Mouse (Mus musculus): ENCODE data around the gene Cenpl. TPM values are rescaled to one million over a fixed set of nuclear protein-coding genes. Genes with fewer than 3 reads are reported as not detected.

Cenpl gene
- polyA plus RNA-seq, 1 experiment from 2014 or later, result 12.5 TPM

DNA sequence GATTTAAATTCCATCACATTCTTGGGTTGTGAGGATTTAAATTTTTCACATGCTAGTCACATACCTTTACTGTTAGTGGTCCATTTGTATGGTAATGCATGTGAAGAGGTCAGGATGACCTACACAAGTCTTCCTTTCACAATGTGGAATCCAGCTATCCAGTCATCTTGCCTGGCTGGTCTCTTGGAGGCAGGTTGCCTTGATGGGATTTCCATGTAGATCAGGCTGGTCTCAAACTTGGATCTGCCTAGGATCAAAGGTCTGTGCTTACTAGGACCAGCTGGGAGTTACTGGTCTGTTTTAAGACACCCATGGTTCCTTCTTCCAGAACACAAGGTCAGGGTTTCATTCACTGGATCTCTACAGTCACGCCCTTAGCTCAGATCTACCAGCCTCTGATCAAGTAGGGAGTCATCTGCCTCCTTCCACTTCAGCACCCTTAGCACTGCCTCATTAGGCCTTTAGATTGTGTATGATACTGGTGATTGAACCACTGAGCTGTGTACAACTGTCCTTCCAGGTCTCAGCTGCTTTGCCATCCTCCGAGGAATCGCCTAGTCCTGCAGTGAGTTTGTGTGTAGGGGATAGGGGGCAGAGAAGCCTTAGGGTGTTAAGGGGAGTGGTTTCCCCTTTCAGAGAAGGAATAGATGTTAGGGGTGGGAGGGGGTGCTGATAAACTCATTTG lies 30.6 kb upstream of the Cenpl start:
- Histone ChIP-seq H3K27me3 (ENCODE audit: control insufficient read depth, insufficient read depth, low read length) (no peaks in the 10 kb centered on the region), H3K4me1 (ENCODE audit: control insufficient read depth, insufficient read depth, low read length) (peaks cover 16% of the 10 kb centered on the region), H3K9me3 (ENCODE audit: control insufficient read depth, low read length) (no peaks in the 10 kb centered on the region), H3K4me3 (replicated peaks; ENCODE audit: low read depth, low read length) (no peak overlapping the region), H3K9ac (replicated peaks; ENCODE audit: low read length) (no peak overlapping the region; the same call in 1 of the 2 replicates), H3K27ac (replicated peaks; ENCODE audit: low read depth, low read length) (peak overlapping the region; percentile 42; the same call in 1 of the 2 replicates), H3K4me2 (ENCODE audit: low read length) (no peak overlapping the region), H3K36me3 (ENCODE audit: control insufficient read depth, insufficient read depth, low read length) (peaks cover 74% of the 10 kb centered on the region)
- no peak; the same call in 1 of the 2 replicates for ATAC-seq (ENCODE audit: low FRiP score, low TSS enrichment)
- 17% methylated on average over 3 of the region's 3 CpGs for WGBS
- peak; percentile 44 for DNase-seq

DNA sequence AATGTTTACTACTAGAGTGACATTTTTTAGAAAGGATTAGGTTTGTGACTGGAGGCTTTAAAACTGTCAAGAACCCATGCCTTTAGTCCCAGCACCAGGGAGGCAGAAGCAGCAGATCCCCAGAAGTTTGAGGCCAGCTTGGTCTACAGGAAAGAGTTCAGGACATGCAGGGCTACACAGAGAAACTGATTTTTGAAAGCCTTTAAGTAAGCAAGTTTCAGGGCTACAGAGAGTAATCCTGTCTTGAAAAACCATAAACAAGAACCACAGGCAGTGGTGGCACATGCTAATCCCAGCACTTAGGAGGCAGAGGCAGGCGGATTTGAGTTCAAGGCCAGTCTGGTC lies 30.1 kb upstream of the Cenpl start:
- H3K9ac ChIP-seq (replicated peaks; ENCODE audit: low read length), result no peak overlapping the region; the same call in 1 of the 2 replicates
- DNase-seq, result no peak
- no peak for ATAC-seq (ENCODE audit: low FRiP score, low TSS enrichment)
- peaks cover 79% of the 10 kb centered on the region for H3K36me3 ChIP-seq (ENCODE audit: control insufficient read depth, insufficient read depth, low read length)
- peaks cover 16% of the 10 kb centered on the region for H3K4me1 ChIP-seq (ENCODE audit: control insufficient read depth, insufficient read depth, low read length)
- no peak overlapping the region for H3K27ac ChIP-seq (replicated peaks; ENCODE audit: low read depth, low read length)
- H3K27me3 ChIP-seq (ENCODE audit: control insufficient read depth, insufficient read depth, low read length), result no peaks in the 10 kb centered on the region
- H3K9me3 ChIP-seq (ENCODE audit: control insufficient read depth, low read length), result no peaks in the 10 kb centered on the region
- H3K4me3 ChIP-seq (replicated peaks; ENCODE audit: low read depth, low read length), result no peak overlapping the region
- WGBS, result 55% methylated on average over 1 of the region's 1 CpGs
- H3K4me2 ChIP-seq (ENCODE audit: low read length), result no peak overlapping the region

- H3K9ac ChIP-seq (replicated peaks; ENCODE audit: low read length), result no peak overlapping the region
- H3K27ac ChIP-seq (replicated peaks; ENCODE audit: low read depth, low read length), result no peak overlapping the region
- H3K4me2 ChIP-seq (ENCODE audit: low read length), result no peak overlapping the region
- peaks cover 16% of the 10 kb centered on the region for H3K4me1 ChIP-seq (ENCODE audit: control insufficient read depth, insufficient read depth, low read length)
- no peak for ATAC-seq (ENCODE audit: low FRiP score, low TSS enrichment)
- no peaks in the 10 kb centered on the region for H3K9me3 ChIP-seq (ENCODE audit: control insufficient read depth, low read length)
- no peak overlapping the region for H3K4me3 ChIP-seq (replicated peaks; ENCODE audit: low read depth, low read length)
- no peaks in the 10 kb centered on the region for H3K27me3 ChIP-seq (ENCODE audit: control insufficient read depth, insufficient read depth, low read length)
- DNase-seq, result no peak
- H3K36me3 ChIP-seq (ENCODE audit: control insufficient read depth, insufficient read depth, low read length), result peaks cover 83% of the 10 kb centered on the region
These were observed 29.7 kb upstream of the Cenpl start for GRCm38 (mm10) chr1:161040855-161041254.

GRCm38 (mm10) chr1:161041261-161042020 lies 29.1 kb upstream of the Cenpl start:
- no peaks in the 10 kb centered on the region for H3K27me3 ChIP-seq (ENCODE audit: control insufficient read depth, insufficient read depth, low read length)
- no peak overlapping the region for H3K9ac ChIP-seq (replicated peaks; ENCODE audit: low read length)
- no peak overlapping the region for H3K4me3 ChIP-seq (replicated peaks; ENCODE audit: low read depth, low read length)
- DNase-seq, result no peak
- H3K36me3 ChIP-seq (ENCODE audit: control insufficient read depth, insufficient read depth, low read length), result peaks cover 84% of the 10 kb centered on the region
- ATAC-seq (ENCODE audit: low FRiP score, low TSS enrichment), result no peak
- WGBS, result 90% methylated on average over 7 of the region's 7 CpGs
- peaks cover 16% of the 10 kb centered on the region for H3K4me1 ChIP-seq (ENCODE audit: control insufficient read depth, insufficient read depth, low read length)
- H3K27ac ChIP-seq (replicated peaks; ENCODE audit: low read depth, low read length), result no peak overlapping the region
- H3K9me3 ChIP-seq (ENCODE audit: control insufficient read depth, low read length), result no peaks in the 10 kb centered on the region
- no peak overlapping the region for H3K4me2 ChIP-seq (ENCODE audit: low read length)

- no peak overlapping the region for H3K9ac ChIP-seq (replicated peaks; ENCODE audit: low read length)
- WGBS, result 91% methylated on average over 3 of the region's 3 CpGs
- H3K9me3 ChIP-seq (ENCODE audit: control insufficient read depth, low read length), result no peaks in the 10 kb centered on the region
- no peak for ATAC-seq (ENCODE audit: low FRiP score, low TSS enrichment)
- H3K36me3 ChIP-seq (ENCODE audit: control insufficient read depth, insufficient read depth, low read length), result peaks cover 68% of the 10 kb centered on the region
- H3K27ac ChIP-seq (replicated peaks; ENCODE audit: low read depth, low read length), result no peak overlapping the region
- H3K27me3 ChIP-seq (ENCODE audit: control insufficient read depth, insufficient read depth, low read length), result no peaks in the 10 kb centered on the region
- no peak overlapping the region for H3K4me2 ChIP-seq (ENCODE audit: low read length)
- H3K4me3 ChIP-seq (replicated peaks; ENCODE audit: low read depth, low read length), result no peak overlapping the region
- no peaks in the 10 kb centered on the region for H3K4me1 ChIP-seq (ENCODE audit: control insufficient read depth, insufficient read depth, low read length)
- no peak for DNase-seq
These were observed 23.5 kb upstream of the Cenpl start for GRCm38 (mm10) chr1:161046972-161047371.

- Histone ChIP-seq H3K4me1 (ENCODE audit: control insufficient read depth, insufficient read depth, low read length) (no peaks in the 10 kb centered on the region), H3K4me3 (replicated peaks; ENCODE audit: low read depth, low read length) (no peak overlapping the region), H3K9ac (replicated peaks; ENCODE audit: low read length) (no peak overlapping the region), H3K9me3 (ENCODE audit: control insufficient read depth, low read length) (no peaks in the 10 kb centered on the region), H3K27ac (replicated peaks; ENCODE audit: low read depth, low read length) (no peak overlapping the region), H3K4me2 (ENCODE audit: low read length) (no peak overlapping the region), H3K27me3 (ENCODE audit: control insufficient read depth, insufficient read depth, low read length) (no peaks in the 10 kb centered on the region), H3K36me3 (ENCODE audit: control insufficient read depth, insufficient read depth, low read length) (peaks cover 51% of the 10 kb centered on the region)
- no peak for ATAC-seq (ENCODE audit: low FRiP score, low TSS enrichment)
- 98% methylated on average over 1 of the region's 1 CpGs for WGBS
- DNase-seq, result no peak
These were observed 13.3 kb upstream of the Cenpl start for GRCm38 (mm10) chr1:161057164-161057563.

GRCm38 (mm10) chr1:161063351-161063750 lies 7.2 kb upstream of the Cenpl start:
- H3K9ac ChIP-seq (replicated peaks; ENCODE audit: low read length), result no peak overlapping the region
- no peak overlapping the region for H3K4me3 ChIP-seq (replicated peaks; ENCODE audit: low read depth, low read length)
- 81% methylated on average over 1 of the region's 1 CpGs for WGBS
- no peak for DNase-seq
- H3K4me2 ChIP-seq (ENCODE audit: low read length), result no peak overlapping the region
- ATAC-seq (ENCODE audit: low FRiP score, low TSS enrichment), result no peak
- no peaks in the 10 kb centered on the region for H3K4me1 ChIP-seq (ENCODE audit: control insufficient read depth, insufficient read depth, low read length)
- H3K36me3 ChIP-seq (ENCODE audit: control insufficient read depth, insufficient read depth, low read length), result peaks cover 19% of the 10 kb centered on the region; the same call in 1 of the 2 replicates
- no peak overlapping the region for H3K27ac ChIP-seq (replicated peaks; ENCODE audit: low read depth, low read length)
- no peaks in the 10 kb centered on the region for H3K9me3 ChIP-seq (ENCODE audit: control insufficient read depth, low read length)
- no peaks in the 10 kb centered on the region for H3K27me3 ChIP-seq (ENCODE audit: control insufficient read depth, insufficient read depth, low read length)

DNA sequence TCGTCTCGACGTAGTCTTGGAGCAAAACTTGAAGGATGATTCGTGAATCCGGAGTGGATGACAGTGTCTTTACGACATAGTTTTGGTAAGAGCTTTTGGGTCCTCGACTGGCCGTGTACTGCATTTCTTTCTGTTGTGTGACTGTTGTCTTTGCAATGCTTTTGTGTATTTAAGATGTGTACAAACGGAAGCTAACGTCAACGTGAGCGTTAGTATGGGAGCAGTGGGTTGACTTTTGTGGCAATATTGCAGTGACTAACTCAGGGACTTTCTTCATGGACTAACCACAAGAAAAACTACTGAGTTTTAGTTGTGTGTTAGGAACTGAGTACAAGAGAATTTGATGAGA lies 733 bp downstream of the Cenpl start:
- ATAC-seq (ENCODE audit: low FRiP score, low TSS enrichment) (no peak), DNase-seq (no peak)
- Histone ChIP-seq H3K27ac (replicated peaks; ENCODE audit: low read depth, low read length) (no peak overlapping the region; the same call in 1 of the 2 replicates), H3K9me3 (ENCODE audit: control insufficient read depth, low read length) (no peaks in the 10 kb centered on the region), H3K4me3 (replicated peaks; ENCODE audit: low read depth, low read length) (peak overlapping the region; percentile 56), H3K4me2 (ENCODE audit: low read length) (peak overlapping the region; percentile 50), H3K9ac (replicated peaks; ENCODE audit: low read length) (peak overlapping the region; percentile 68), H3K4me1 (ENCODE audit: control insufficient read depth, insufficient read depth, low read length) (peaks cover 27% of the 10 kb centered on the region), H3K36me3 (ENCODE audit: control insufficient read depth, insufficient read depth, low read length) (no peaks in the 10 kb centered on the region), H3K27me3 (ENCODE audit: control insufficient read depth, insufficient read depth, low read length) (no peaks in the 10 kb centered on the region)
- WGBS, result under 1% methylated on average over 12 of the region's 12 CpGs

- no peak overlapping the region for H3K4me3 ChIP-seq (replicated peaks; ENCODE audit: low read depth, low read length)
- ATAC-seq (ENCODE audit: low FRiP score, low TSS enrichment), result no peak
- H3K4me1 ChIP-seq (ENCODE audit: control insufficient read depth, insufficient read depth, low read length), result peaks cover 24% of the 10 kb centered on the region
- H3K36me3 ChIP-seq (ENCODE audit: control insufficient read depth, insufficient read depth, low read length), result 0 out of 2 replicates have a peak, but pooled peaks cover 3% of the 10 kb centered on the region
- no peaks in the 10 kb centered on the region for H3K27me3 ChIP-seq (ENCODE audit: control insufficient read depth, insufficient read depth, low read length)
- no peaks in the 10 kb centered on the region for H3K9me3 ChIP-seq (ENCODE audit: control insufficient read depth, low read length)
- no peak overlapping the region for H3K9ac ChIP-seq (replicated peaks; ENCODE audit: low read length)
- whole genome bisulfite sequencing, result 92% methylated on average over 6 of the region's 6 CpGs
- no peak overlapping the region for H3K27ac ChIP-seq (replicated peaks; ENCODE audit: low read depth, low read length)
- no peak for DNase-seq
- no peak overlapping the region for H3K4me2 ChIP-seq (ENCODE audit: low read length)
These were observed 5.7 kb downstream of the Cenpl start for GRCm38 (mm10) chr1:161076238-161076637.
